Mouse (Mus musculus): ENCODE results near the gene Pmpca.

GRCm38 (mm10) chr2:26372396-26372795, 16.7 kb upstream of the Pmpca start:
- TF ChIP-seq POLR2A (IDR thresholded peaks at IDR 0.05; ENCODE audit: control insufficient read depth, low read depth, low read length): no peak
- no peak for TF ChIP-seq CTCF (IDR thresholded peaks at IDR 0.05; ENCODE audit: control insufficient read depth, insufficient read depth, insufficient replicate concordance, low read depth, low read length)
